Mouse (Mus musculus): ENCODE measurements around the gene Ccm2l. TPM values are rescaled to one million over a fixed set of nuclear protein-coding genes. Genes with fewer than 3 reads are reported as not detected.

The Ccm2l gene
- 1.3 and 1.4 TPM in 2 replicates for polyA plus RNA-seq (2015; fragmentation: Nextera tagmentation; extraction: Ambion mirVana)

DNA sequence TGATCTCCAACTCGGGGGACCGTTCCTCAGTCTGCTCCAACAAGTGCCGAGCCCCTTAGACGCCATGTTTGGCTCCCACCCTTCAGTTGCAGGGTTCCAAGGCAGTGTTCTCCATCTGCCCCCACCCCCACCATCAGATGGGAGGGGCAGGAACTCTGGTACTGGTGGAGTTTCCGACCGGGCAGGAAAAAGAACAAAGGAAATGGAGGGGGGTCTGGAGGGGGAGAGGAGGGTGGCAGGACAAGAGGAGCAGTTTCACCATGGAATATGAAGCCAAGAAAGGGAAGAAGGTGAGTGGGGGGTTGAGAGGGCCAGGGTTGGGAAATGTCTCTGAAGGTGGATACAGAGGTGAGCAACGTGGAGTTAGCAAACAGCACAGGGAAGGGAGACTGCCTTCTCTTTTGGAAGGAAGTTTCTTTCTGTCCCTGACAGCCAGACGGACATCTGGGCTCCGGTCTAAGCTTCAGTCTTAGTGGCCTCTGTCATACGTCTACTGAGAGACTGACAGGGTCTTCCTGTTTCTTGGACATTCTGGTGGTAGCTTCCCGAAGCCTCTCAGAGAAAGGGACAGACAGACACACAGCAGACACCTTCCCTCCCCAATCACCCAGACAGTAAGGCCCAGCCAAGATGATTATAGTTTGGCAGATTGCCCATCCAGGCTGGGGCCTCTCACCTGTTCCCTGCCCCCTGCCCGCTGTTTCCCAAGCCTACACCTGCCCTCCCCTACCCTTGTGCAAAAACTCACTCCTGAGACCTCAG lies at the start of gene Ccm2l:
Ccm2l (plus strand) TSS at position 209 of the 762 bp plus-strand sequence.
- Histone ChIP-seq H3K9ac (replicated peaks) (no peak within 1 kb of the TSS), H3K4me3 (replicated peaks) (no peak within 1 kb of the TSS), H3K36me3 (no peaks in the 10 kb centered on the region), H3K4me1 (peaks cover 16% of the 10 kb centered on the region; the same call in 1 of the 2 replicates), H3K27ac (replicated peaks) (no peak within 1 kb of the TSS), H3K9me3 (replicated peaks) (no peaks in the 10 kb centered on the region), H3K27me3 (replicated peaks) (peaks cover 27% of the 10 kb centered on the region), H3K4me2 (peak within 1 kb of the TSS; percentile 13; the same call in 1 of the 2 replicates)
- WGBS = 67% methylated on average over 12 of the region's 12 CpGs
- no peak for ATAC-seq (ENCODE audit: low FRiP score)

DNA sequence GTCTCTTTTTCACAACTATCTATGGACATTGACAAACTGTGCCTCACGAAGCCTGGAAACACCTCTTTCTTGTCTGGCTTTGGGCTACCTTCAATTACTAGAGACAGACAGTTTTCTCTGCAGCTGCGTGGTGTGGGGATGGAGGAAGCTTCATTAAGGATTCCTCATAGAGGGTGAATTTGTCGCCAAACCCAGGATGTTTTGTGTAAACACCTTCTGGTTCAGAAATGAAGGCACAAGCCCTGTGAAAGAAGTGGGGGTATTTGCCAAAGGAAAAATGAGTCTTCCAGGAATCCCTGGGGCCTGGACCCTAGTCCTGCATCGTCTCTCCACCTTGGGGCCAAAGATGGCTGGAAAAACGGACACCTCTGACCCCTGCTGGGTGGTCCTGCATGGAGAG lies 49.0 kb upstream of the Ccm2l start:
- H3K9ac ChIP-seq (replicated peaks) = no peak overlapping the region

DNA sequence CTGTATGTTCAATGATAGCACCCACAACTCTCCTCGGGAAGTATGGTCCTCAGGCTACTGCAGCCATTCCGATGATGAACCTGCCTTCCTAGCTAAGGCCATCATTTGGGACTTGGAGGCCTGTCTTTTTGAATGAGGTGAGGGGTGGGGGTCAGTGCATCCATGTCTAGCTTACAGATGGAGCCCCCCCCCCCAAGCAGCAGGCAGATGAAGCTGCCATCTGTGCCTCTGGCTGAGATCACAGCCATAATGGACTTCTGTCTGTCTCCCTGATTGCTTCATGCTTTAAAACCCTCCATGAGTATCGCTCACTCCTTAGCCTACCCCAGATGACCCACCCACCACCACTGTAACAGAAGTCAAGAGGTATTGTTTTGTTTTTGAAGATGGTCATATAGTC lies 46.4 kb upstream of the Ccm2l start:
- no peak overlapping the region for H3K27ac ChIP-seq (replicated peaks)
- H3K4me3 ChIP-seq (replicated peaks) = no peak overlapping the region
- no peak overlapping the region for H3K4me2 ChIP-seq
- WGBS = 83% methylated on average over 3 of the region's 3 CpGs
- H3K9me3 ChIP-seq (replicated peaks) = no peaks in the 10 kb centered on the region
- H3K4me1 ChIP-seq = peaks cover 12% of the 10 kb centered on the region
- peaks cover 9% of the 10 kb centered on the region for H3K27me3 ChIP-seq (replicated peaks)
- H3K9ac ChIP-seq (replicated peaks) = no peak overlapping the region
- ATAC-seq (ENCODE audit: low FRiP score) = no peak
- no peaks in the 10 kb centered on the region for H3K36me3 ChIP-seq

More for the DNA sequence above, 49.0 kb upstream of the Ccm2l start:
- ATAC-seq (ENCODE audit: low FRiP score) = no peak
- 47% methylated on average over 5 of the region's 5 CpGs for WGBS
- peaks cover 19% of the 10 kb centered on the region; the same call in 1 of the 2 replicates for H3K36me3 ChIP-seq
- no peak overlapping the region for H3K4me2 ChIP-seq
- peaks cover 6% of the 10 kb centered on the region for H3K27me3 ChIP-seq (replicated peaks)
- no peak overlapping the region for H3K4me3 ChIP-seq (replicated peaks)
- peaks cover 27% of the 10 kb centered on the region for H3K4me1 ChIP-seq
- no peak overlapping the region for H3K27ac ChIP-seq (replicated peaks)
- no peaks in the 10 kb centered on the region for H3K9me3 ChIP-seq (replicated peaks)

DNA sequence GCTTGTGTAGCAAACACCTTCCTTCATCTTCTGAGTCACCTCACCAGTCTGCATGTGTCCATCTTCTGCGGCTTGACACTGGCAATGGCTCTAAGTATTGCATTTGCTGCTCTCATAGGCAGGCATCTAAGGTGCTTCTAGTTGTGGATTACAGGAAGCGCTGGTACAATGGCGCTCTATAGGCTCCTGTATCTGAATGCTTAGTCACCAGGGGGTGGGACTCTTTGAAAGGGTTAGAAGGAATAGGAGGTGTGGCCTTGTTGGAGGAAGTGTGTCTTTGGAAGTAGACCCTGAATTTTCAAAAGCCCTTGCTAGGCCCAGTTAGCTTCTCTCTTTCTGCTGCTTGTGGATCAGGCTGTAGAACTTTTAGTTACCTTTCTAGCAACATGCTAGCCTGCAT lies 44.6 kb upstream of the Ccm2l start:
- H3K9me3 ChIP-seq (replicated peaks) = no peaks in the 10 kb centered on the region
- no peak overlapping the region for H3K9ac ChIP-seq (replicated peaks)
- no peak overlapping the region for H3K4me3 ChIP-seq (replicated peaks)
- no peak overlapping the region for H3K4me2 ChIP-seq
- WGBS = 68% methylated on average over 3 of the region's 3 CpGs
- H3K27ac ChIP-seq (replicated peaks) = no peak overlapping the region
- peaks cover 9% of the 10 kb centered on the region for H3K27me3 ChIP-seq (replicated peaks)
- peaks cover 2% of the 10 kb centered on the region; the same call in 1 of the 2 replicates for H3K4me1 ChIP-seq
- no peaks in the 10 kb centered on the region for H3K36me3 ChIP-seq
- no peak for ATAC-seq (ENCODE audit: low FRiP score)

DNA sequence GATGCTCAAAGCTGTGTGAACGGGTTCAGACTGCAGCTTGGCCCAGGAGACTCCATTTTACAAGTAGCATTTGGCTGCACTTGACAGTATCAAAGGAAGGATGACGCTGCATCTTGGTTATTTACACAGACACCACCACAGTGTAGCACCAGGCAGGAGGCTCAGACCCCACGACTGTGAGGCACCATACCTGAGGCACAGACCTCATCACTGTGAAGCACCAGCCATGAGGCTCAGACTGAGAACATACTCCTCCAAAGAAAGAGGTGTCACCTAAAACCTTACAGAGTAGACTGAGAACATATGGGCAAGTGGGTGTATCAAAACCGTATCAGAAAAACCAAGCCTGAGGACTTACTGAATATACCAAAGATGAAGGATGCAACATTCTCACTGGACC lies 42.9 kb upstream of the Ccm2l start:
- H3K36me3 ChIP-seq = no peaks in the 10 kb centered on the region
- no peak for ATAC-seq (ENCODE audit: low FRiP score)
- no peak overlapping the region for H3K4me2 ChIP-seq
- no peak overlapping the region for H3K27ac ChIP-seq (replicated peaks)
- H3K4me1 ChIP-seq = no peaks in the 10 kb centered on the region
- no peaks in the 10 kb centered on the region for H3K9me3 ChIP-seq (replicated peaks)
- H3K9ac ChIP-seq (replicated peaks) = no peak overlapping the region
- H3K27me3 ChIP-seq (replicated peaks) = peaks cover 3% of the 10 kb centered on the region
- WGBS = 64% methylated on average over 4 of the region's 4 CpGs
- no peak overlapping the region for H3K4me3 ChIP-seq (replicated peaks)

DNA sequence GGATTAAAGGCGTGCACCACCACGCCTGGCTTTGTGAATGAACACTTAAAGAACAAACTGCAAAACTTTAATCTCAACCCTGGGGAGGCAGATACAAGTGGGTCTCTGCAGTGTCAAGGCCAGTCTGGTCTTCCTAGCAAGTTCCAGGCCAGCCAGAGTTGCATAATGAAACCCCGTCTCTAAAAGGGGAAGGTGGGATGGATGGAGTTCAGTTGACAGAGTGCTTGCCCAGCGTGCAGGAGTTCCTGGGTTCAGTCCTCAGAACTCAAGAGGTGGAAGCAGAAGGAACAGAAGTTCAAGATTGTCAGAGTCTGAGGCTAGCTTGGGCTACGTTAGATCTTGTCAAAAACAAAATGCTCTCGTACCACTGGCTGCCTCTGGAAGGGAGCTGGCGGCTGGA lies 39.7 kb upstream of the Ccm2l start:
- 84% methylated on average over 7 of the region's 7 CpGs for WGBS
- Histone ChIP-seq H3K27me3 (replicated peaks) (peaks cover 6% of the 10 kb centered on the region), H3K4me1 (peaks cover 9% of the 10 kb centered on the region), H3K9ac (replicated peaks) (no peak overlapping the region), H3K27ac (replicated peaks) (no peak overlapping the region), H3K4me3 (replicated peaks) (no peak overlapping the region), H3K36me3 (no peaks in the 10 kb centered on the region), H3K9me3 (replicated peaks) (no peaks in the 10 kb centered on the region), H3K4me2 (no peak overlapping the region)
- ATAC-seq (ENCODE audit: low FRiP score) = no peak

DNA sequence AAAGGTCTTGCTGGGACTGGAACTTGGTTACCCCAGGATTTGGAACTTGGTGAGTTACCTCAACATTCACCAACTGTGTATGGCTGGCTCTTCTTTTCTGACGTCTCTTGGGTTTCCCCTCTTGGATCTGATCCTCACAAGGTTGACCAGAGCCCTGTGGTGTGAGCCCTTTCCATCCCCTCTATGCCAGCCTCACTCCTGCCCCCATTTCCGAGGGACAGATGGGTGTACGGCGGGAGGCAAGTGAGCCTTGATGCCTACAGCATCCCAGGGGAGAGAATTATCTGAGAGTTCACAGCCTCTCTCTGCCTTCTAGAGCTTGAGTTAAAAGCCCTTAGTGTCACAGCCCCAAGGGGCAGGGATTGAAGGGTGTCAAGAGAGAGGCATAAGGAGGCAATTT lies 38.3 kb upstream of the Ccm2l start:
- WGBS = 62% methylated on average over 4 of the region's 4 CpGs

DNA sequence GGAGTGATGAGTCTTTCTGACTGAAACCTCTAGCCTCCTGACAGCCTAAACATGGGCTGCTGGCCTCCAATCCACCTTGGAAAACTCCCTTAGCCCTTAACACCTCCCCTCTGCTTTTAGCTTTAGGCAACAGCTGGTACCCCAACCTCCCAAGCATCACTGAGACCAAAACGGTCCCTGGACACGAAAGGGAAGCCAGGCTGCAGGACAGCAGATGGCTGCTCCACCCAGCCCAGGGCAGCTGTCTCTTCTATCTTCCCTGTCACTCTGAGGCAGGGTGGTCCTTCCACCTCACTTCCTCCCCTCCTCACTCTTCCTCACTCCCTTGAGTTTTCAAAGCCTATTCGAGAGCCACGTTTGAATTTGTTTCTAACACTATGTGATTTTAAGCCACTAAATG lies 35.3 kb upstream of the Ccm2l start:
- peak overlapping the region; percentile 85 for H3K4me2 ChIP-seq
- no peaks in the 10 kb centered on the region for H3K9me3 ChIP-seq (replicated peaks)
- H3K9ac ChIP-seq (replicated peaks) = no peak overlapping the region
- H3K27me3 ChIP-seq (replicated peaks) = peaks cover 3% of the 10 kb centered on the region; the same call in 1 of the 2 replicates
- peak overlapping the region; percentile 91; the same call in 1 of the 2 replicates for H3K27ac ChIP-seq (replicated peaks)
- H3K4me3 ChIP-seq (replicated peaks) = peak overlapping the region; percentile 76; the same call in 1 of the 2 replicates
- H3K36me3 ChIP-seq = no peaks in the 10 kb centered on the region
- no peak for ATAC-seq (ENCODE audit: low FRiP score)
- 16% methylated on average over 4 of the region's 4 CpGs for WGBS
- H3K4me1 ChIP-seq = peaks cover 37% of the 10 kb centered on the region

More for the DNA sequence above, 38.3 kb upstream of the Ccm2l start:
- Histone ChIP-seq H3K4me3 (replicated peaks) (no peak overlapping the region), H3K4me2 (no peak overlapping the region), H3K9ac (replicated peaks) (no peak overlapping the region), H3K9me3 (replicated peaks) (no peaks in the 10 kb centered on the region), H3K27ac (replicated peaks) (no peak overlapping the region), H3K36me3 (no peaks in the 10 kb centered on the region), H3K27me3 (replicated peaks) (peaks cover 6% of the 10 kb centered on the region), H3K4me1 (peaks cover 10% of the 10 kb centered on the region)
- no peak for ATAC-seq (ENCODE audit: low FRiP score)

DNA sequence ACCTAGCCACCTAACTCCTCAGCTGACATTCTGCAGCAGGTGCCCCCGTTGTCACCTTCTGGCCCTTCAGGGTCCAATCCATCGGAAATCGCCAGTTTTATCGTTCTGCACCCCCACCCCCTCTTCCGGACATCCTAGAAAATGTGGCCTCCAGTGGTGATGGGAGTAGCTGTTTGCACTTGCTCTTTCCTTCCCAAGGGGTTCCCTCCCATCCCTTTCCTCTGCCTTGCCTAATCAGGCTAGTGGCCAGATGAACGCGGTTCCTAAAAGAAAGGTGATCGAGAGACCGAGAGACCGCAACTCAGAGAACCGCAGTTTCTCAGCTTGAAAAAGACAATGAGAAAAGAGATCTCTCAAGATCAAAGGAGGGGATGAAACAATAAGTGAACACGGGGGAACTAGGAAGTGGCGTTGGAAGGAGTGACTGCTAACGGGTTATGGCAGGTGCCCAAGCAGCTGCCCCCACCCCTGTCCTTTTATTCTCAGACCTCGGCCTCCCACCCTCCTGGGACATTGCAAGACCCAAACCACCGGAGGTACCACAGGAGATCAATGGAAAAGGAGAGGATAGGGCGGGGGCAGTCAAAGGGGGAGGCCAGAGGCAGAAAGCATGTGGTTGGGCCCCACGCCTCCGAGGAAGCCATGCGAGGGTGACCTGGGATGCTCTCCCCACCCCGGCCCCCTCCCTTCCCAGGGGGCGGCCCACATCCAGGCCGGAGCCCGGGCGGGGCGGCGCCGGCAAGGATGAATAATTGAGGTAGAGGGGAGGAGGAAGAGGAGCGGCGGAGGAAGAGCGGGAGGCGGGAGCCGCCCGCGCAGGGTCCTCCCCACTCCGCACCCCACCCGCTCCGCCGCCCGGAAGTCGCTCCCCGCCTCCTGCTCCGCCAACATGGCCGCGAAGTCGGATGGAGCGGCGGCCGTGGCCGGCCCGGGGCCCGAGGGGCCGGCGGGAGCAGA lies 34.4 kb upstream of the Ccm2l start, which contains the start of gene Xkr7:
Xkr7 (plus strand) TSS at position 727 of the 957 bp plus-strand sequence.
- Histone ChIP-seq H3K4me2 (peak within 1 kb of the TSS; percentile 85), H3K4me3 (replicated peaks) (peak within 1 kb of the TSS; percentile 76), H3K9ac (replicated peaks) (peak within 1 kb of the TSS; percentile 79), H3K9me3 (replicated peaks) (no peaks in the 10 kb centered on the region), H3K36me3 (no peaks in the 10 kb centered on the region), H3K27me3 (replicated peaks) (peaks cover 3% of the 10 kb centered on the region; the same call in 1 of the 2 replicates), H3K27ac (replicated peaks) (peak within 1 kb of the TSS; percentile 91), H3K4me1 (peaks cover 45% of the 10 kb centered on the region)
- ATAC-seq (ENCODE audit: low FRiP score) = peak; percentile 92
- WGBS = under 1% methylated on average over 44 of the region's 54 CpGs

DNA sequence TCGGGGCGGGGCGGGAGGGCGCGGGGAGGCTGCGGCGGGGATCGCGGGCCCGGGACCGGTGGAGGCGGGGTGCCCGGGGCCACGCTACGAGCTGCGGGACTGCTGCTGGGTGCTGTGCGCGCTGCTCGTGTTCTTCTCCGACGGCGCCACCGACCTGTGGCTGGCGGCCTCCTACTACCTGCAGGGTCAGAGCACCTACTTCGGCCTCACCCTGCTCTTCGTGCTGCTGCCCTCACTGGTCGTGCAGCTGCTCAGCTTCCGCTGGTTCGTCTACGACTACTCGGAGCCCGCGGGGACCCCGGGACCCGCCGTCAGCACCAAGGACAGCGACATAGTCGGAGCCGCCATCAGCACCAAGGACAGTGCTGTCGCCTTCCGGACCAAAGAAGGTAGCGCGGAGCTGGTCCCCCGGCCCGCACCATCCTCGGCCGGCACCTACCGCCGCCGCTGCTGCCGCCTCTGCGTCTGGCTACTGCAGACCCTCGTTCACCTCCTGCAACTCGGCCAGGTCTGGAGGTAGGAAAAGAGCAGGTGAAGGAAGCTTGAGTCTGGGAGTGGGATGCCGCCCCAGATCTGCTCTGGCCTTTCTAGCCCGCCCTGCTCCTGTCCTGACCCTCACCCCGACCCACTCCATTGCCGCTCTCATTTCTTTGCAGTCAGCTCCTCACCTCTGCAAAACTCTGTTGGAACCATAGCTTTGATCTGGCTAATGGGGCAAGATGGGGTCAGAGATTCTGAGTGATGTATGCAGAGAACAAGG lies 33.5 kb upstream of the Ccm2l start:
- peak overlapping the region; percentile 91 for H3K27ac ChIP-seq (replicated peaks)
- H3K4me1 ChIP-seq = peaks cover 49% of the 10 kb centered on the region

DNA sequence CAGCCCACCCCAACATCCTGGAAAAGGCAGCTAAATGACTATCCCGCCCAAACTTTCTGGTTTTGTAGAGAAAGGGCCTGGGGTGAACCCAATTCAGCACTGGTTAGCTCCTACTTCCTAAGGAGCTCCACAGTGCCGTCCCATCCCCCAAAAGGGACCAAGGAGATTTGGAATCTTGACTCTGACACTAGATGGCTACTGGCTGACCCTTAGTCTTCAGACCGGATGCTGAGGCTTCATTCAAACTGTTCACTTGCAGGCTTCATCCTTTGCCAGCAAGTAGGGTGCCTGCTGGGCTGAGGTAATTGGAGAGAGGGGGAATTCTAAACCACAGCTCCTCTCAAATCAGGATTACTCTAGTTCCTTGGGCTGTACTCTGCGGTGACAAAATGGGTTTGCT lies 32.8 kb upstream of the Ccm2l start:
- Histone ChIP-seq H3K4me2 (peak overlapping the region; percentile 85), H3K4me3 (replicated peaks) (peak overlapping the region; percentile 76), H3K9me3 (replicated peaks) (no peaks in the 10 kb centered on the region), H3K27me3 (replicated peaks) (0 out of 2 replicates have a peak, but pooled peaks cover 3% of the 10 kb centered on the region), H3K27ac (replicated peaks) (no peak overlapping the region), H3K36me3 (no peaks in the 10 kb centered on the region), H3K9ac (replicated peaks) (peak overlapping the region; percentile 79), H3K4me1 (peaks cover 53% of the 10 kb centered on the region)
- no peak for ATAC-seq (ENCODE audit: low FRiP score)
- 12% methylated on average over 4 of the region's 4 CpGs for WGBS

More for the DNA sequence above, 33.5 kb upstream of the Ccm2l start:
- Histone ChIP-seq H3K4me2 (peak overlapping the region; percentile 85), H3K27me3 (replicated peaks) (peaks cover 3% of the 10 kb centered on the region; the same call in 1 of the 2 replicates), H3K4me3 (replicated peaks) (peak overlapping the region; percentile 76), H3K9ac (replicated peaks) (peak overlapping the region; percentile 79), H3K36me3 (no peaks in the 10 kb centered on the region), H3K9me3 (replicated peaks) (no peaks in the 10 kb centered on the region)
- peak; percentile 70 for ATAC-seq (ENCODE audit: low FRiP score)
- WGBS = 2% methylated on average over 51 of the region's 58 CpGs
